Mouse (Mus musculus): ENCODE data around the gene Eif3c. TPM values are rescaled to one million over a fixed set of nuclear protein-coding genes. Genes with fewer than 3 reads are reported as not detected.

The Eif3c gene
- total RNA-seq (2014; rRNA removed) (79.4 and 85.6 TPM in 2 replicates), polyA plus RNA-seq (2012; rRNA removed) (54.2 and 64.1 TPM in 2 replicates)

- Histone ChIP-seq H3K36me3 (ENCODE audit: control insufficient read depth, insufficient read depth, low read length) (peaks cover 31% of the 10 kb centered on the region), H3K27me3 (ENCODE audit: control insufficient read depth, insufficient read depth, low read length) (no peaks in the 10 kb centered on the region), H3K9ac (ENCODE audit: low read depth, low read length) (peak within 1 kb of the TSS; percentile 94), H3K79me2 (ENCODE audit: control insufficient read depth, insufficient read depth, low read length) (peaks cover 11% of the 10 kb centered on the region; the same call in 1 of the 2 replicates), H3K4me3 (ENCODE audit: insufficient read depth, low read depth, low read length) (peak within 1 kb of the TSS; percentile 96), H3K4me1 (ENCODE audit: control insufficient read depth, insufficient read depth, low read length) (peaks cover 7% of the 10 kb centered on the region), H3K27ac (replicated peaks; ENCODE audit: insufficient read depth, low read depth, low read length) (peak within 1 kb of the TSS; percentile 68)
- DNase-seq (ENCODE audit: extremely low read depth, low read depth, low spot score), result peak; percentile 88
- under 1% methylated on average over 46 of the region's 46 CpGs for WGBS
- TF ChIP-seq CTCF (IDR thresholded peaks at IDR 0.05; ENCODE audit: low read depth, low read length) (no peak), POLR2A (IDR thresholded peaks at IDR 0.05; ENCODE audit: extremely low read depth, insufficient read depth, low read length) (peak; percentile 74)
These were observed at the start of gene Eif3c for GRCm38 (mm10) chr7:126566094-126566765. Gene Eif3c (minus strand): TSS chr7:126566411.

- Histone ChIP-seq H3K27ac (replicated peaks; ENCODE audit: insufficient read depth, low read depth, low read length) (no peak overlapping the region), H3K79me2 (ENCODE audit: control insufficient read depth, insufficient read depth, low read length) (no peaks in the 10 kb centered on the region), H3K36me3 (ENCODE audit: control insufficient read depth, insufficient read depth, low read length) (no peaks in the 10 kb centered on the region), H3K27me3 (ENCODE audit: control insufficient read depth, insufficient read depth, low read length) (no peaks in the 10 kb centered on the region), H3K9ac (ENCODE audit: low read depth, low read length) (no peak overlapping the region), H3K4me3 (ENCODE audit: insufficient read depth, low read depth, low read length) (no peak overlapping the region), H3K4me1 (ENCODE audit: control insufficient read depth, insufficient read depth, low read length) (no peaks in the 10 kb centered on the region)
- WGBS, result 93% methylated on average over 3 of the region's 3 CpGs
- DNase-seq (ENCODE audit: extremely low read depth, low read depth, low spot score), result no peak
- TF ChIP-seq POLR2A (IDR thresholded peaks at IDR 0.05; ENCODE audit: extremely low read depth, insufficient read depth, low read length) (no peak), CTCF (IDR thresholded peaks at IDR 0.05; ENCODE audit: low read depth, low read length) (no peak)
These were observed 46.5 kb upstream of the Eif3c start for GRCm38 (mm10) chr7:126612736-126613135.

GRCm38 (mm10) chr7:126607796-126608195 is 41.6 kb upstream of the Eif3c start:
- Histone ChIP-seq H3K4me3 (ENCODE audit: insufficient read depth, low read depth, low read length) (no peak overlapping the region), H3K9ac (ENCODE audit: low read depth, low read length) (no peak overlapping the region), H3K36me3 (ENCODE audit: control insufficient read depth, insufficient read depth, low read length) (no peaks in the 10 kb centered on the region), H3K27me3 (ENCODE audit: control insufficient read depth, insufficient read depth, low read length) (no peaks in the 10 kb centered on the region), H3K27ac (replicated peaks; ENCODE audit: insufficient read depth, low read depth, low read length) (no peak overlapping the region), H3K79me2 (ENCODE audit: control insufficient read depth, insufficient read depth, low read length) (no peaks in the 10 kb centered on the region), H3K4me1 (ENCODE audit: control insufficient read depth, insufficient read depth, low read length) (no peaks in the 10 kb centered on the region)
- no peak for TF ChIP-seq POLR2A (IDR thresholded peaks at IDR 0.05; ENCODE audit: extremely low read depth, insufficient read depth, low read length)
- no peak for TF ChIP-seq CTCF (IDR thresholded peaks at IDR 0.05; ENCODE audit: low read depth, low read length)
- DNase-seq (ENCODE audit: extremely low read depth, low read depth, low spot score), result no peak
- WGBS, result 79% methylated on average over 5 of the region's 5 CpGs

- TF ChIP-seq POLR2A (IDR thresholded peaks at IDR 0.05; ENCODE audit: extremely low read depth, insufficient read depth, low read length) (no peak), CTCF (IDR thresholded peaks at IDR 0.05; ENCODE audit: low read depth, low read length) (no peak)
- Histone ChIP-seq H3K36me3 (ENCODE audit: control insufficient read depth, insufficient read depth, low read length) (no peaks in the 10 kb centered on the region), H3K4me1 (ENCODE audit: control insufficient read depth, insufficient read depth, low read length) (no peaks in the 10 kb centered on the region), H3K27me3 (ENCODE audit: control insufficient read depth, insufficient read depth, low read length) (no peaks in the 10 kb centered on the region), H3K4me3 (ENCODE audit: insufficient read depth, low read depth, low read length) (no peak overlapping the region), H3K27ac (replicated peaks; ENCODE audit: insufficient read depth, low read depth, low read length) (no peak overlapping the region; the same call in 1 of the 2 replicates), H3K9ac (ENCODE audit: low read depth, low read length) (no peak overlapping the region), H3K79me2 (ENCODE audit: control insufficient read depth, insufficient read depth, low read length) (no peaks in the 10 kb centered on the region)
- DNase-seq (ENCODE audit: extremely low read depth, low read depth, low spot score), result peak; percentile 68
- WGBS, result 36% methylated on average over 3 of the region's 3 CpGs
These were observed 40.9 kb upstream of the Eif3c start for GRCm38 (mm10) chr7:126607064-126607463.

- no peaks in the 10 kb centered on the region for H3K27me3 ChIP-seq (ENCODE audit: control insufficient read depth, insufficient read depth, low read length)
- WGBS, result 86% methylated on average over 5 of the region's 5 CpGs
- TF ChIP-seq CTCF (IDR thresholded peaks at IDR 0.05; ENCODE audit: low read depth, low read length) (no peak), POLR2A (IDR thresholded peaks at IDR 0.05; ENCODE audit: extremely low read depth, insufficient read depth, low read length) (no peak)
- H3K36me3 ChIP-seq (ENCODE audit: control insufficient read depth, insufficient read depth, low read length), result no peaks in the 10 kb centered on the region
- no peaks in the 10 kb centered on the region for H3K4me1 ChIP-seq (ENCODE audit: control insufficient read depth, insufficient read depth, low read length)
- H3K79me2 ChIP-seq (ENCODE audit: control insufficient read depth, insufficient read depth, low read length), result no peaks in the 10 kb centered on the region
- no peak overlapping the region for H3K9ac ChIP-seq (ENCODE audit: low read depth, low read length)
- H3K27ac ChIP-seq (replicated peaks; ENCODE audit: insufficient read depth, low read depth, low read length), result no peak overlapping the region
- DNase-seq (ENCODE audit: extremely low read depth, low read depth, low spot score), result no peak
- no peak overlapping the region for H3K4me3 ChIP-seq (ENCODE audit: insufficient read depth, low read depth, low read length)
These were observed 40.4 kb upstream of the Eif3c start for GRCm38 (mm10) chr7:126606611-126607010.

- Histone ChIP-seq H3K27ac (replicated peaks; ENCODE audit: insufficient read depth, low read depth, low read length) (no peak overlapping the region), H3K9ac (ENCODE audit: low read depth, low read length) (no peak overlapping the region), H3K79me2 (ENCODE audit: control insufficient read depth, insufficient read depth, low read length) (no peaks in the 10 kb centered on the region), H3K4me1 (ENCODE audit: control insufficient read depth, insufficient read depth, low read length) (no peaks in the 10 kb centered on the region), H3K4me3 (ENCODE audit: insufficient read depth, low read depth, low read length) (no peak overlapping the region), H3K36me3 (ENCODE audit: control insufficient read depth, insufficient read depth, low read length) (no peaks in the 10 kb centered on the region), H3K27me3 (ENCODE audit: control insufficient read depth, insufficient read depth, low read length) (no peaks in the 10 kb centered on the region)
- DNase-seq (ENCODE audit: extremely low read depth, low read depth, low spot score), result no peak
- TF ChIP-seq POLR2A (IDR thresholded peaks at IDR 0.05; ENCODE audit: extremely low read depth, insufficient read depth, low read length) (no peak), CTCF (IDR thresholded peaks at IDR 0.05; ENCODE audit: low read depth, low read length) (no peak)
- 79% methylated on average over 3 of the region's 3 CpGs for WGBS
These were observed 36.4 kb upstream of the Eif3c start for GRCm38 (mm10) chr7:126602650-126603049.
